Mouse (Mus musculus): ENCODE results near the gene Espnl. TPM values are rescaled to one million over a fixed set of nuclear protein-coding genes. Genes with fewer than 3 reads are reported as not detected.

The Espnl gene
- 0.08 and 0.11 TPM in 2 replicates for polyA plus RNA-seq (2014; fragmentation: Nextera tagmentation; extraction: Ambion mirVana)

DNA sequence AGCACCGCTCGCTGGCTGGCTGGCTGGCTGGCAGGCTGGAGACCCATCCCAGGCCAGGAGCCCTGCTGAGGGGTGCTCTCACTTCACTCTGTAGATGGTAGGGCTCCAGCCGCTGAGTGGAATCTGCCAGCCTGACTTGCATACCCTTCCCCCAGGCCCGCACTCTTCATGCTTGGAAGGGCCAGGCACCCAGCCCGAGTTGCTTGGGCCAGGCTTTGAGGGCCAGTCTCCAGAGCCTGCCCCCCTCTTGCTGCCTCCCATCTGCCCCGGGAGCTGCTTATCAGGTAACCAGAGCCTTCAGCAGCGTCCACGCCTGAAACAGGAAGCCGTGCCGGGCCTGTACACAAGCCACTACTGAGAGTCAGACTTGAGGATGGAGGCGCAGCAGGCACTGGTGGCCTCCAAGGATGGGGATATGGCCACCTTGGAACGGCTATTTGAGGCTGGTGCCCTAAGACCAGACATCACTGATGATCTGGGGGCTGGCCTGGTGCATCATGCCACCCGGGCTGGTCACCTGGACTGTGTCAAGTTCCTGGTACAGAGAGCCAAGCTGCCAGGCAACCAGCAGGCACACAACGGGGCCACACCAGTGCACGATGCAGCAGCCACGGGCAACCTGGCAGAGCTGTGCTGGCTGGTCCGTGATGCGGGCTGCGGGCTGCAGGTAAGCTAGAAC lies at the start of gene Espnl:
Espnl (plus strand) TSS at position 316 of the 679 bp plus-strand sequence.
- Histone ChIP-seq H3K27me3 (ENCODE audit: control insufficient read depth, insufficient read depth, low read length) (no peaks in the 10 kb centered on the region), H3K4me3 (ENCODE audit: low read depth, low read length) (no peak within 1 kb of the TSS), H3K9ac (ENCODE audit: low read length) (no peak within 1 kb of the TSS), H3K27ac (ENCODE audit: low read depth, low read length) (no peak within 1 kb of the TSS), H3K9me3 (ENCODE audit: control insufficient read depth, low read length) (no peaks in the 10 kb centered on the region), H3K4me2 (no peak within 1 kb of the TSS), H3K4me1 (ENCODE audit: control insufficient read depth, insufficient read depth, low read length) (no peaks in the 10 kb centered on the region), H3K36me3 (ENCODE audit: control insufficient read depth, insufficient read depth, low read length) (no peaks in the 10 kb centered on the region)
- no peak for ATAC-seq (ENCODE audit: low FRiP score)
- no peak for DNase-seq (ENCODE audit: low spot score, missing footprints)
- 78% methylated on average over 19 of the region's 19 CpGs for WGBS

DNA sequence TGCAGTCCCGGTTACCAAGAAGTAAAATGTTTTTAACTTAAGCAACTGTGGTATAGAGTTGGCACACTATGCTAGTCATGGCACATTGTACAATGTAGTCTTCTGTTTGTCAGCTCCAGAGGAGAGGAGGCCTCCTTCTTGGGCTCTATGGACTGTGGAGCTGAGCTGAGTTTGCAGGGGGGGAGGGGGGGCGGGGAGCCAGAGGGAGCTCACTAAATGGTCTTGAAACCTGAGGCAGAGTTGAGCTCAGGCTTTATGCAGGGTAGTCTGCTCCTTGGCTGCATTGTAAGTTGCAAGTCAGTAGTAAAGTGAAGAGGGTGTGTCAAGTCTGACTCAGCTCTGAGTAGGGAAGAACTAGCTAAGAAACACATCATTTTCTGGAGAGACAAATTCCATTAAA lies 49.6 kb upstream of the Espnl start:
- Histone ChIP-seq H3K27ac (ENCODE audit: low read depth, low read length) (no peak overlapping the region), H3K9ac (ENCODE audit: low read length) (no peak overlapping the region), H3K4me3 (ENCODE audit: low read depth, low read length) (no peak overlapping the region), H3K4me1 (ENCODE audit: control insufficient read depth, insufficient read depth, low read length) (no peaks in the 10 kb centered on the region), H3K4me2 (no peak overlapping the region), H3K36me3 (ENCODE audit: control insufficient read depth, insufficient read depth, low read length) (no peaks in the 10 kb centered on the region), H3K27me3 (ENCODE audit: control insufficient read depth, insufficient read depth, low read length) (no peaks in the 10 kb centered on the region), H3K9me3 (ENCODE audit: control insufficient read depth, low read length) (no peaks in the 10 kb centered on the region)
- no peak for DNase-seq (ENCODE audit: low spot score, missing footprints)
- ATAC-seq (ENCODE audit: low FRiP score) = no peak
- 89% methylated on average over 2 of the region's 2 CpGs for WGBS

DNA sequence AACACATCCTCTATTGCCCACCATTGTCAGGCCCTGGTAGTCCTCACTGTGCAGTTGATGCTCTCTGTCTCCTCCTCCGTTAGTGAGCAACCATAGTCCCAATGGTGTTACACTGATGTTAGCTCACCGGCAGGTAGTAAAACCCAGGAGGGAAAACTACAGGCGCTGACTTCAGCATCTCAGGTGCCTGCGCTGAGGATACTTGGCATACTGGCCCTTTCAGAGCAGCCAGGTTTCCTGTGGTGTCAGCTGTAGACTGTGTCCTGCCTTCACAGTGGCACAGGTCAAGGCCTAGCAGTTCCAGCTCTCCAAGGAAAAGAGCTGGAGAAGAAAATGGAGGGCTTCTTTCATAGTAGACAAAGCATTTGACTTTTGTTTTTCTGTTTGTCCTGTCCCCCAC lies 45.3 kb upstream of the Espnl start:
- no peak overlapping the region for H3K9ac ChIP-seq (ENCODE audit: low read length)
- WGBS = 97% methylated on average over 4 of the region's 4 CpGs
- H3K27me3 ChIP-seq (ENCODE audit: control insufficient read depth, insufficient read depth, low read length) = no peaks in the 10 kb centered on the region
- H3K4me1 ChIP-seq (ENCODE audit: control insufficient read depth, insufficient read depth, low read length) = no peaks in the 10 kb centered on the region
- no peak for DNase-seq (ENCODE audit: low spot score, missing footprints)
- no peak overlapping the region for H3K4me3 ChIP-seq (ENCODE audit: low read depth, low read length)
- ATAC-seq (ENCODE audit: low FRiP score) = no peak
- H3K4me2 ChIP-seq = no peak overlapping the region
- H3K9me3 ChIP-seq (ENCODE audit: control insufficient read depth, low read length) = no peaks in the 10 kb centered on the region
- H3K36me3 ChIP-seq (ENCODE audit: control insufficient read depth, insufficient read depth, low read length) = peaks cover 3% of the 10 kb centered on the region; the same call in 1 of the 2 replicates
- no peak overlapping the region for H3K27ac ChIP-seq (ENCODE audit: low read depth, low read length)

DNA sequence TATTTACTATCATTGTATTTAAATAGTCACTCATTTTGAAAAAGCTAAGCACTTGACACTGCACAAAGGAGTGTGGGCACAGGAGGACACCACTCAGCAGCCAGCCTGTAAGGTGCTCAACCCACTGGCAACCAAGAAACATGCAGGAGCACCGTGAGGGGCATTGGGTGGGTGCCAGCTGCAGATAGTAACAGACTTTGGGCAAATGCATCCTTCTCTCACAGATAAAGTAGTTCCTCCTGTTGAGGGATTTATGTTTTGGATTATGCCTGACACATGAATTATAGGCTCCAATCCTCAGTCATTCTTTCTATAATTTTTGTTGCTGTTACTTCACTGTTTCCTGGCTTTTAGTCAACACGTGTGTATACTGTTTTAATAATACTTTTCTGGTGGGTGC lies 44.4 kb upstream of the Espnl start:
- ATAC-seq (ENCODE audit: low FRiP score) (no peak), DNase-seq (ENCODE audit: low spot score, missing footprints) (no peak)
- Histone ChIP-seq H3K4me1 (ENCODE audit: control insufficient read depth, insufficient read depth, low read length) (no peaks in the 10 kb centered on the region), H3K27ac (ENCODE audit: low read depth, low read length) (no peak overlapping the region), H3K9ac (ENCODE audit: low read length) (no peak overlapping the region), H3K36me3 (ENCODE audit: control insufficient read depth, insufficient read depth, low read length) (peaks cover 3% of the 10 kb centered on the region; the same call in 1 of the 2 replicates), H3K4me3 (ENCODE audit: low read depth, low read length) (no peak overlapping the region), H3K4me2 (no peak overlapping the region), H3K9me3 (ENCODE audit: control insufficient read depth, low read length) (no peaks in the 10 kb centered on the region), H3K27me3 (ENCODE audit: control insufficient read depth, insufficient read depth, low read length) (no peaks in the 10 kb centered on the region)
- 93% methylated on average over 2 of the region's 2 CpGs for WGBS

DNA sequence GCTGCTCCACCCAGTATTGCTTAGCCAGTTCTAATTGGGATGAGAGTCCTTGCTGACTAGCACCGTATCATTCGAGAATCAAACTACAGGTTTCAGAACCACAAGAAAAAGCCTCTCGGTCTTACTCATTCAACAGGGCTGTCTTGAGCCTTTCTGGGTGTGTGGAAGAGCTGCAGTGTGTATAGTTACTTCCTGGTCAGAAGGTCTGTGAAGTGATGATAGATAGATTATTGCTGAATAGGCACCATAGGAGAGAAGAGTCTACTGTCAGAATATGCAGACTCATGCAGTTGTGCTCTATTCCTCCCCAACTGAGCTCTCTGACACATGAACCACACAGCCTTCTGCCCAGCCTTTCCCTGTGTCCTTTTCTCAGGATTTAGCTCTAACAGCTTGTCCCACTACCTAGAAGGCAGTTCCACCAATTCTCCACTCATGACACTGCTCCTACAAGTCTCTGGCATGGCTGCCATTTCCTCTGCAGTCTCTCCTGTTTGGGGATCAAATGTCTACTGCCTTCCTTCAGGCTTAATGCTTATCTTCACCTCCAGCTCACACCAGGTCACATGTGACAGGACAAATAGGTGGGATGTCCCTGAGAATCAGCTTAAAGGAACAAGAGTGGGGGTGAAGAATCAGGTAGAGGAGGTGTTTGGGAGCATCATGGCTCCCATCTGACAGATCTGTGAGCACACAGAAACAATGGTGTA lies 43.3 kb upstream of the Espnl start:
- Histone ChIP-seq H3K4me2 (no peak overlapping the region), H3K27ac (ENCODE audit: low read depth, low read length) (no peak overlapping the region), H3K36me3 (ENCODE audit: control insufficient read depth, insufficient read depth, low read length) (peaks cover 3% of the 10 kb centered on the region; the same call in 1 of the 2 replicates), H3K4me1 (ENCODE audit: control insufficient read depth, insufficient read depth, low read length) (no peaks in the 10 kb centered on the region), H3K9me3 (ENCODE audit: control insufficient read depth, low read length) (no peaks in the 10 kb centered on the region), H3K4me3 (ENCODE audit: low read depth, low read length) (no peak overlapping the region), H3K9ac (ENCODE audit: low read length) (no peak overlapping the region), H3K27me3 (ENCODE audit: control insufficient read depth, insufficient read depth, low read length) (no peaks in the 10 kb centered on the region)
- ATAC-seq (ENCODE audit: low FRiP score) (no peak), DNase-seq (ENCODE audit: low spot score, missing footprints) (no peak)
- WGBS = 94% methylated on average over 3 of the region's 3 CpGs

DNA sequence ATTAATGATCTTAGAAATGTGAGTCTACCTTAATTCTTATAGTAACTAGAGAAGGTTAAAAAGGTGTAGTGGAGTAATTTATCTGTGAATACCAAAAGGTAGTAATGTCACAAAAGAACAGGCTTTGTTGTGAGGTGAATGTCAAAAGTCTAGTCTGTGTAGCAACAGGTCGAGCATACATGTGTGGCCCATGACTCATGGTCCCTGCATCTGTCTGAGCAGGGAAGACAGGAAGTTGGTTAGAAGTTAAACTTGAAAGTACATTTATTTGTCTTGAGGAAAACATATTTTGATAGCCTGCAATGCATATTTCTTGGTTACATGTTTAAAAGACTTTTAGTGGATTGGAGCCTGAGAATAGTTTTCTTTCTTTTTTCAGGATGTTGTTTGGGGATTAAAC lies 42.7 kb upstream of the Espnl start:
- no peak overlapping the region for H3K4me3 ChIP-seq (ENCODE audit: low read depth, low read length)
- WGBS = 78% methylated on average over 1 of the region's 1 CpGs
- DNase-seq (ENCODE audit: low spot score, missing footprints) = no peak
- H3K9ac ChIP-seq (ENCODE audit: low read length) = no peak overlapping the region
- H3K36me3 ChIP-seq (ENCODE audit: control insufficient read depth, insufficient read depth, low read length) = peaks cover 3% of the 10 kb centered on the region; the same call in 1 of the 2 replicates
- H3K9me3 ChIP-seq (ENCODE audit: control insufficient read depth, low read length) = no peaks in the 10 kb centered on the region
- no peaks in the 10 kb centered on the region for H3K27me3 ChIP-seq (ENCODE audit: control insufficient read depth, insufficient read depth, low read length)
- no peak overlapping the region for H3K27ac ChIP-seq (ENCODE audit: low read depth, low read length)
- no peak overlapping the region for H3K4me2 ChIP-seq
- no peak for ATAC-seq (ENCODE audit: low FRiP score)
- H3K4me1 ChIP-seq (ENCODE audit: control insufficient read depth, insufficient read depth, low read length) = no peaks in the 10 kb centered on the region

DNA sequence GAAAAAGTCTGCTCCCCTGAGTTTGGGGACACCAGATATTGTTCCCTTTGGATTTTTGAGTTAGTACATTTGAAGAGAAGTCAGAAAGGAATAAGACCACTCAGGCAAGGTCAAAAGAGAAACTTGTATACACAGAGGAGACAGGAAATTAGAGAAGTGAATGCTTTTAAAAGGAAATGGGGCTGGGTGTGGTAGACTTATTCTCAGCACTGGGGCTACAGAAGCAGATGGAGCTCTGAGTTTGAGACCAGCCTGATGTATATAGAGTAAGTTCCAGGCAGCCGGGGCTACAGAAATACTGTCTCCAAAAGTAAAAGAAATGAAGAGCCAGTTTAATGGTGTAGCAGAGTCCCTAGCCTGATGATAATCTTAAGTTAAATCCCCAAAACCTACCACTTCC lies 39.3 kb upstream of the Espnl start:
- WGBS = 90% methylated on average over 1 of the region's 1 CpGs

DNA sequence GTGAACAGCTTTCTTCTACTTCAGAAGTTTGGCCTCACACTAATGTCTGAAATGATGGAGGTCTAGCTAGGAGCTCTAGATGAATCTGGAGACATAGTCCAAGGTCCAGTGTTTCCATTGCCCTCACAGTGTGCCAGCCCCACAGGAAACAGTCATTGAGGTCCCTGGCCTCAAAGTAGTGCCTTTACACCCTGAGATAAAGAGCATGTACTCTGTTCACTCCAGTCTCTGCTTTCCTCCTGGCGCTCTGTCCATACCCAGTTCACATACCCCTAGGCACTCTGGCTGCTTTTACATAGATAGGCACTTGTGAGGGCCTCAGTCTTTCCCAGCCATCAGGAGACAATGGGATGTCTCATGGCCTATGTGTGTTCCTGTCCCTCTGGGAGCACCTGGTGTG lies 32.5 kb upstream of the Espnl start:
- Histone ChIP-seq H3K4me2 (no peak overlapping the region), H3K4me3 (ENCODE audit: low read depth, low read length) (no peak overlapping the region), H3K4me1 (ENCODE audit: control insufficient read depth, insufficient read depth, low read length) (no peaks in the 10 kb centered on the region), H3K27ac (ENCODE audit: low read depth, low read length) (no peak overlapping the region), H3K9ac (ENCODE audit: low read length) (no peak overlapping the region), H3K9me3 (ENCODE audit: control insufficient read depth, low read length) (no peaks in the 10 kb centered on the region), H3K36me3 (ENCODE audit: control insufficient read depth, insufficient read depth, low read length) (0 out of 2 replicates have a peak, but pooled peaks cover 2% of the 10 kb centered on the region), H3K27me3 (ENCODE audit: control insufficient read depth, insufficient read depth, low read length) (no peaks in the 10 kb centered on the region)
- no peak for DNase-seq (ENCODE audit: low spot score, missing footprints)
- WGBS = 90% methylated on average over 1 of the region's 1 CpGs
- ATAC-seq (ENCODE audit: low FRiP score) = no peak

More for the DNA sequence above, 39.3 kb upstream of the Espnl start:
- H3K9me3 ChIP-seq (ENCODE audit: control insufficient read depth, low read length) = no peaks in the 10 kb centered on the region
- no peaks in the 10 kb centered on the region for H3K4me1 ChIP-seq (ENCODE audit: control insufficient read depth, insufficient read depth, low read length)
- H3K27ac ChIP-seq (ENCODE audit: low read depth, low read length) = no peak overlapping the region
- H3K4me3 ChIP-seq (ENCODE audit: low read depth, low read length) = no peak overlapping the region
- H3K9ac ChIP-seq (ENCODE audit: low read length) = no peak overlapping the region
- no peak for ATAC-seq (ENCODE audit: low FRiP score)
- peaks cover 5% of the 10 kb centered on the region; the same call in 1 of the 2 replicates for H3K36me3 ChIP-seq (ENCODE audit: control insufficient read depth, insufficient read depth, low read length)
- H3K4me2 ChIP-seq = no peak overlapping the region
- DNase-seq (ENCODE audit: low spot score, missing footprints) = no peak
- no peaks in the 10 kb centered on the region for H3K27me3 ChIP-seq (ENCODE audit: control insufficient read depth, insufficient read depth, low read length)

DNA sequence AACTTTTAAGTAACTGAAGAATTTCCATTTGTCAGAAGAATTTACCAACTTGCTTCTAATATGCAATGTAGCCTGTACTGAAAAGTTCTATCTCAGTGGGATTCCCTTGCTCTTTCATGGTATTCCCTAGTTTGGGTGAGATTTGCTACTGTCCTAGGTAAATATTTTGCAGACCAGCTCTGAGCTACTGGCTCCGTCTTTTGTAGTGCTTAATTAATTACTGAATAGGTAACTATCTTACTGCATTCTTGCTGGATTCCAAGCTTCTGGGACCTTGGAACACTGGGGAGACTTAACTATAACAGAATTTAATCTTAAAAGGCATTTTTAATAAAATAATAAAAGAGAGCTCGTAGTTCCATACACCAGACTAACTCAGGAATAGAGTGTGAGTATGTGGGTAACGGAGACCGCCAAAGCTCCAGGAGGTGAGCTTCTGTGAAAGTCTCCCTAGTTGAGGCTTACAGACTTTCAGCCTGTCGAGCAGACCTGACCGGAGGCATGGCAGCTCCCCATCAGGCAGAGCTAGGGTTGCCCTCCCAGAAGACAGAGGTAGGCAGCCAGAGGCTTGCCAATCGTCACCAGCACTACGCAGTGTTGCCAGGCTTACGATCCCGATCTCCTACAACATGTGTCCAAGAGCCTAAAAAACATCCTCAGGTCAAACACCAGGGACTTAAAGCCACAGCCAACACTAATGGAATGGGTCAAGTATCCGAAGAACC lies 29.6 kb upstream of the Espnl start:
- ATAC-seq (ENCODE audit: low FRiP score) = no peak

More for the DNA sequence above, 29.6 kb upstream of the Espnl start:
- WGBS = 91% methylated on average over 11 of the region's 11 CpGs
- Histone ChIP-seq H3K9me3 (ENCODE audit: control insufficient read depth, low read length) (no peaks in the 10 kb centered on the region), H3K4me2 (no peak overlapping the region), H3K9ac (ENCODE audit: low read length) (no peak overlapping the region), H3K4me3 (ENCODE audit: low read depth, low read length) (no peak overlapping the region), H3K4me1 (ENCODE audit: control insufficient read depth, insufficient read depth, low read length) (no peaks in the 10 kb centered on the region), H3K36me3 (ENCODE audit: control insufficient read depth, insufficient read depth, low read length) (no peaks in the 10 kb centered on the region), H3K27me3 (ENCODE audit: control insufficient read depth, insufficient read depth, low read length) (no peaks in the 10 kb centered on the region), H3K27ac (ENCODE audit: low read depth, low read length) (no peak overlapping the region)
- DNase-seq (ENCODE audit: low spot score, missing footprints) = no peak

Data from midbrain, embryonic 11.5 days (tissue).